Mouse (Mus musculus) MEL (cell line): ENCODE data around the gene Urb2.

Experiments
- CHD1 ChIP-seq: IDR thresholded peaks from 2 replicates; pipeline ENCODE4 v1.6.1; 2012; ENCODE audit warnings: low read depth, mild to moderate bottlenecking, inconsistent platforms, low read length, improper control_type of control experiment
- CTCF ChIP-seq, 3 experiments: IDR thresholded peaks in 2 of 3; conservative IDR thresholded peaks in 1 of 3; 2 replicates each; pipeline ENCODE4 v1.5.1; 2011 to 2012; ENCODE audit warnings: low read length in 3 of 3, low read depth in 2 of 3, mild to moderate bottlenecking in 2 of 3, improper control_type of control experiment in 1 of 3, inconsistent platforms in 1 of 3, mixed read lengths in 1 of 3, moderate library complexity in 1 of 3; ENCODE audit not compliant: control insufficient read depth in 1 of 3, insufficient read depth in 1 of 3, poor library complexity in 1 of 3, severe bottlenecking in 1 of 3
- E2F4 ChIP-seq: IDR thresholded peaks from 2 replicates; pipeline ENCODE4 v1.6.1; 2011; ENCODE audit warnings: low read depth, low read length, improper control_type of control experiment, borderline replicate concordance
- EP300 ChIP-seq, 2 experiments: IDR thresholded peaks; 2 replicates each; pipeline ENCODE4 v1.6.1; 2011; ENCODE audit warnings: improper control_type of control experiment in 2 of 2, low read length in 2 of 2, low read depth in 1 of 2, mild to moderate bottlenecking in 1 of 2
- GATA1 ChIP-seq: IDR thresholded peaks from 2 replicates; pipeline ENCODE4 v1.6.1; 2011; ENCODE audit warnings: low read depth, low read length, improper control_type of control experiment
- MAX ChIP-seq: IDR thresholded peaks from 2 replicates; pipeline ENCODE4 v1.6.1; 2011; ENCODE audit warnings: low read length, improper control_type of control experiment
- POLR2A ChIP-seq, 2 experiments: IDR thresholded peaks; 2 replicates each; pipeline ENCODE4 v1.6.1; 2011 to 2012; ENCODE audit warnings: low read length in 2 of 2, mild to moderate bottlenecking in 2 of 2, control low read depth in 1 of 2, improper control_type of control experiment in 1 of 2, low read depth in 1 of 2, moderate library complexity in 1 of 2; ENCODE audit not compliant: control insufficient read depth in 1 of 2, insufficient read depth in 1 of 2, poor library complexity in 1 of 2
- TAL1 ChIP-seq: IDR thresholded peaks from 2 replicates; pipeline ENCODE4 v1.6.1; 2012; ENCODE audit warnings: mild to moderate bottlenecking, inconsistent platforms, low read length, moderate library complexity, mixed read lengths
- TBP ChIP-seq: IDR thresholded peaks from 2 replicates; pipeline ENCODE4 v1.8.0; 2011; ENCODE audit warnings: low read depth, low read length, improper control_type of control experiment
- TCF12 ChIP-seq: IDR thresholded peaks from 2 replicates; pipeline ENCODE4 v1.6.1; 2014; ENCODE audit warnings: low read depth, mild to moderate bottlenecking, inconsistent platforms, low read length, improper control_type of control experiment, moderate library complexity
- UBTF ChIP-seq: IDR thresholded peaks from 2 replicates; pipeline ENCODE4 v1.6.1; 2012; ENCODE audit warnings: low read depth, mild to moderate bottlenecking, inconsistent platforms, low read length, improper control_type of control experiment, moderate library complexity, borderline replicate concordance; ENCODE audit not compliant: insufficient read depth

DNA sequence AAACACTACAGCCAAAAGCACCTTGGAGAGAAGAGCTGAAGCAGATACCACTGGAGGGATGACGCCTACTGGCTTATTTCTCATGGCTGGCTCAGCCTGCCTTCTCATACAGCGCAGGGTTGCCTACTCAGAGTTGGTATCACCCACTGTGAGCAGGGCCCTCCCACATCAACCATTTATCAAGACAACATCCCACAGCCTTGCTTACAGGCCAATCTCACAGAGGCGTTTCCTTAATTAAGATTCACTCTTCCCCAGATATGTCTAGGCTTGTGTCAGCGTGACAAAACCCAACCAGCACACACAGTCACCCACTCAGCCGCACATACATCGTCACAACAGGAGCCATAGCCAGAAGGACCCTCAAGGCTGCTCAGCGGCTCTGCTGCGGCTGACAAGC lies 61.3 kb downstream of the Urb2 start:
- TF ChIP-seq GATA1 (no peak), CTCF (IDR thresholded peaks at IDR 0.05 in 2 of 3, conservative IDR thresholded peaks at IDR 0.05 in 1 of 3; ENCODE audit: control insufficient read depth in 1 of 3, insufficient read depth in 1 of 3, low read depth in 2 of 3, low read length in 3 of 3, poor library complexity in 1 of 3, severe bottlenecking in 1 of 3) (no peak), POLR2A (IDR thresholded peaks at IDR 0.05; ENCODE audit: control insufficient read depth in 1 of 2, insufficient read depth in 1 of 2, low read depth in 1 of 2, low read length in 2 of 2, poor library complexity in 1 of 2) (no peak), MAX (no peak), TCF12 (no peak), TBP (no peak), CHD1 (no peak), EP300 (IDR thresholded peaks at IDR 0.05; ENCODE audit: low read depth in 1 of 2, low read length in 2 of 2) (no peak), TAL1 (no peak), E2F4 (no peak), UBTF (no peak)
